Comparison of ENCODE assay signal across 28 mouse cellular contexts in the genomic region with DNA sequence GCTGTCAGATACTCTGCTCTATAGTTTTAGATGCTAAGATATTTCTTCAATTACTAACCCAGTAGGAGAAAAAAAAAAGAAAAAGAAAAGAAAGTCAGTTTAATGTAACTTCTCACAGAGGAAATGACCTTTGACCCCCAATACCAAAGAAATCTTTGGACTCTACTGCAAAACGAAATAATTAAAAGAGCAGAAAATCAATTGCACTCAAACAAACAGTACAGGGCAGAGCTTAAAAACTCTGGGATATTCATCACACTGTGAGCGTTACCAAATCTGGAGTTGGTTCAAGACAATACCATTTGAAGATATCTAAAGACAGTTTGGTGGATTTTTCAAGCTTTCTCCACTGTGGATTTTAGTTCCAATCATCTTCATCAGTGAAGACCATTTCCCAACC. TPM values are rescaled to one million over a fixed set of nuclear protein-coding genes. Genes with fewer than 3 reads are reported as not detected.
DNase-seq lines count a peak whose midpoint lies in the region; ATAC-seq and TF ChIP-seq lines count a peak whose summit lies in the region.
"Had no signal": no experiment of that assay in that cellular context is flagged by ENCODE, and none has a peak within 500 bp of the region (broad histone marks: within the 10 kb centered on the region; RNA-seq: fewer than 3 reads in every experiment).

No protein-coding gene starts in this region.

- DNase-seq in embryo, embryonic 10.5 days (ENCODE audit: low spot score), result peak; percentile 17
- no peak for DNase-seq in embryo, embryonic 10 days (ENCODE audit: low spot score)
- peak; percentile 10 for DNase-seq in kidney, postnatal 0 days (ENCODE audit: low spot score)
- no peak for DNase-seq in liver, postnatal 0 days
- DNase-seq in liver, result no peak
- DNase-seq: adrenal gland, adult 8-10 months; adrenal gland, postnatal 14 days; adrenal gland, postnatal 36 days; B cell, adult 2 months; cerebellum, adult 11-12 months; cerebellum, adult 2 months; cerebellum, adult 9-10 months; cerebellum, postnatal 10 days; cerebellum, postnatal 25 days; forebrain, postnatal 0 days had no signal

- H3K27ac ChIP-seq in kidney, postnatal 0 days, result no peak overlapping the region
- no peak overlapping the region for H3K27ac ChIP-seq in kidney, embryonic 16.5 days (ENCODE audit: low read length)
- no peak overlapping the region for H3K27ac ChIP-seq in liver, postnatal 0 days (ENCODE audit: low read depth)
- H3K27ac ChIP-seq: embryonic facial prominence, embryonic 10.5 days; embryonic facial prominence, embryonic 12.5 days; forebrain, embryonic 13.5 days; forebrain, embryonic 15.5 days had no signal

- no peak for TF ChIP-seq CTCF in kidney, postnatal 0 days (IDR thresholded peaks at IDR 0.05; ENCODE audit: low read depth)
- TF ChIP-seq CTCF in liver, postnatal 0 days (IDR thresholded peaks at IDR 0.05; ENCODE audit: low read depth), result no peak

- H3K4me1 ChIP-seq in kidney, postnatal 0 days (replicated peaks; ENCODE audit: insufficient read depth, low read length), result no peaks in the 10 kb centered on the region
- H3K4me1 ChIP-seq in kidney, embryonic 16.5 days (ENCODE audit: insufficient read depth, low read length), result no peaks in the 10 kb centered on the region
- no peaks in the 10 kb centered on the region for H3K4me1 ChIP-seq in liver, postnatal 0 days (ENCODE audit: insufficient read depth)
- H3K4me1 ChIP-seq: embryonic facial prominence, embryonic 10.5 days; embryonic facial prominence, embryonic 12.5 days; forebrain, embryonic 13.5 days; forebrain, embryonic 15.5 days had no signal

- ATAC-seq in kidney, postnatal 0 days (replicated peaks; ENCODE audit: low FRiP score, low read depth), result no peak
- no peak for ATAC-seq in kidney, embryonic 16.5 days (ENCODE audit: low FRiP score, low TSS enrichment)
- peak; percentile 68 for ATAC-seq in liver, postnatal 0 days
- ATAC-seq: activated CD4-positive, CD25-positive, alpha-beta regulatory T cell, adult 4 months; CD4-positive, CD25-positive, alpha-beta regulatory T cell, adult 4 months; forebrain, embryonic 13.5 days; forebrain, embryonic 15.5 days; forebrain, postnatal 0 days; Patski had no signal

- WGBS in kidney, postnatal 0 days, result 50% methylated on average over 2 of the region's 2 CpGs
- WGBS in kidney, embryonic 16.5 days, result 52% methylated on average over 2 of the region's 2 CpGs
- WGBS in liver, postnatal 0 days (ENCODE audit: insufficient replicate concordance), result 48% methylated on average over 2 of the region's 2 CpGs

- no peak overlapping the region for H3K4me2 ChIP-seq in kidney, postnatal 0 days (ENCODE audit: low read length)
- no peak overlapping the region for H3K4me2 ChIP-seq in kidney, embryonic 16.5 days (replicated peaks; ENCODE audit: low read depth, low read length)
- no peak overlapping the region for H3K4me2 ChIP-seq in liver, postnatal 0 days (ENCODE audit: low read depth, low read length)
- H3K4me2 ChIP-seq: embryonic facial prominence, embryonic 12.5 days; forebrain, embryonic 13.5 days; forebrain, embryonic 15.5 days had no signal

- no peak for TF ChIP-seq EP300 in liver, postnatal 0 days (IDR thresholded peaks at IDR 0.05; ENCODE audit: low read depth)

- H3K36me3 ChIP-seq in kidney, postnatal 0 days (ENCODE audit: insufficient read depth, low read length), result no peaks in the 10 kb centered on the region
- no peaks in the 10 kb centered on the region for H3K36me3 ChIP-seq in kidney, embryonic 16.5 days (ENCODE audit: insufficient read depth, low read length)
- no peaks in the 10 kb centered on the region for H3K36me3 ChIP-seq in liver, postnatal 0 days (replicated peaks; ENCODE audit: insufficient read depth, low read length)
- H3K36me3 ChIP-seq: embryonic facial prominence, embryonic 10.5 days; embryonic facial prominence, embryonic 12.5 days; forebrain, embryonic 15.5 days; G1E had no signal

- H3K4me3 ChIP-seq in kidney, postnatal 0 days (replicated peaks; ENCODE audit: low read depth, low read length), result no peak overlapping the region
- H3K4me3 ChIP-seq in kidney, embryonic 16.5 days (ENCODE audit: low read length), result no peak overlapping the region
- H3K4me3 ChIP-seq in liver, postnatal 0 days (ENCODE audit: low read depth, low read length), result no peak overlapping the region
- H3K4me3 ChIP-seq: embryonic facial prominence, embryonic 10.5 days; embryonic facial prominence, embryonic 12.5 days; forebrain, embryonic 13.5 days; forebrain, embryonic 15.5 days had no signal

- H3K9me3 ChIP-seq in kidney, postnatal 0 days (replicated peaks; ENCODE audit: low read length), result no peaks in the 10 kb centered on the region
- no peaks in the 10 kb centered on the region for H3K9me3 ChIP-seq in kidney, embryonic 16.5 days (ENCODE audit: low read length)
- no peaks in the 10 kb centered on the region for H3K9me3 ChIP-seq in liver, postnatal 0 days (ENCODE audit: low read length)
- H3K9me3 ChIP-seq: embryonic facial prominence, embryonic 10.5 days; embryonic facial prominence, embryonic 12.5 days; forebrain, embryonic 13.5 days; forebrain, embryonic 15.5 days; G1E had no signal

- H3K27me3 ChIP-seq in kidney, postnatal 0 days (ENCODE audit: insufficient read depth, low read length), result no peaks in the 10 kb centered on the region
- no peaks in the 10 kb centered on the region for H3K27me3 ChIP-seq in kidney, embryonic 16.5 days (ENCODE audit: insufficient read depth, low read length)
- no peaks in the 10 kb centered on the region for H3K27me3 ChIP-seq in liver, postnatal 0 days (ENCODE audit: insufficient read depth, low read length)
- H3K27me3 ChIP-seq: CH12.LX; embryonic facial prominence, embryonic 12.5 days; forebrain, embryonic 13.5 days; forebrain, embryonic 15.5 days had no signal

- H3K9ac ChIP-seq in kidney, postnatal 0 days (ENCODE audit: low read depth, low read length), result no peak overlapping the region
- no peak overlapping the region for H3K9ac ChIP-seq in kidney, embryonic 16.5 days (replicated peaks; ENCODE audit: low read length)
- H3K9ac ChIP-seq in liver, postnatal 0 days (replicated peaks), result no peak overlapping the region
- H3K9ac ChIP-seq: embryonic facial prominence, embryonic 12.5 days; forebrain, embryonic 13.5 days; forebrain, embryonic 15.5 days; forebrain, postnatal 0 days had no signal

RNA-seq across cellular contexts. Expression of gene Gm29133, which starts 15.4 kb away (rescaled TPM):
- not detected in 2 replicates for polyA plus RNA-seq in kidney, postnatal 0 days (2015; fragmentation: Nextera tagmentation; extraction: Ambion mirVana)
- polyA plus RNA-seq in kidney, embryonic 16.5 days (2015; fragmentation: Nextera tagmentation; extraction: Ambion mirVana), result not detected in 2 replicates
- not detected in 2 replicates for polyA plus RNA-seq in liver, postnatal 0 days (2015; fragmentation: Nextera tagmentation; extraction: Ambion mirVana)
- polyA plus RNA-seq: activated CD4-positive, CD25-positive, alpha-beta regulatory T cell, adult 4 months; CD4-positive, CD25-positive, alpha-beta regulatory T cell, adult 4 months; cerebellum, adult 2 months; cortical plate, adult 2 months; embryonic facial prominence, embryonic 10.5 days; embryonic facial prominence, embryonic 12.5 days; embryonic facial prominence, embryonic 14.5 days; forebrain, embryonic 11.5 days; forebrain, embryonic 13.5 days; forebrain, embryonic 15.5 days; forebrain, postnatal 0 days; G1E; Patski had no signal

Comparison
In these comparisons a context has a peak if more than half of its experiments do, and no peak if none do; other contexts are left out.
1. DNase-seq: peak in embryo, embryonic 10.5 days (single experiment) and kidney, postnatal 0 days (single experiment); none in embryo, embryonic 10 days (single experiment), liver, postnatal 0 days (single experiment) and liver (single experiment).